Mouse (Mus musculus): Measurements from ENCODE around the gene Phc2.
A peak's percentile ranks its signal among the peaks of the same experiment; 100 is the strongest.

Gene Phc2

GRCm38 (mm10) chr4:128615761-128616160 is 38.7 kb upstream of the Phc2 start:
- Histone ChIP-seq H3K27me3 (ENCODE audit: insufficient read depth, low read length) (peaks cover 34% of the 10 kb centered on the region), H3K9me3 (ENCODE audit: low read length) (no peaks in the 10 kb centered on the region), H3K4me1 (replicated peaks; ENCODE audit: low read depth, low read length) (peaks cover 21% of the 10 kb centered on the region), H3K36me3 (ENCODE audit: insufficient read depth, low read length) (no peaks in the 10 kb centered on the region), H3K4me3 (replicated peaks; ENCODE audit: low read length) (no peak overlapping the region)
- no peak for TF ChIP-seq NANOG (IDR thresholded peaks at IDR 0.05; ENCODE audit: borderline replicate concordance, low read length)
- no peak for TF ChIP-seq CTCF (conservative IDR thresholded peaks at IDR 0.05; ENCODE audit: low read length)
- TF ChIP-seq POU5F1 (IDR thresholded peaks at IDR 0.05; ENCODE audit: borderline replicate concordance, low read length): no peak

- Histone ChIP-seq H3K4me3 (replicated peaks; ENCODE audit: low read length) (peak overlapping the region; percentile 58), H3K9me3 (ENCODE audit: low read length) (peaks cover 9% of the 10 kb centered on the region), H3K4me1 (replicated peaks; ENCODE audit: low read depth, low read length) (peaks cover 11% of the 10 kb centered on the region; the same call in 1 of the 2 replicates), H3K27me3 (ENCODE audit: insufficient read depth, low read length) (peaks cover 34% of the 10 kb centered on the region), H3K36me3 (ENCODE audit: insufficient read depth, low read length) (no peaks in the 10 kb centered on the region)
- TF ChIP-seq NANOG (IDR thresholded peaks at IDR 0.05; ENCODE audit: borderline replicate concordance, low read length) (no peak), CTCF (conservative IDR thresholded peaks at IDR 0.05; ENCODE audit: low read length) (no peak), POU5F1 (IDR thresholded peaks at IDR 0.05; ENCODE audit: borderline replicate concordance, low read length) (no peak)
Observed at GRCm38 (mm10) chr4:128617363-128618120, 37.0 kb upstream of the Phc2 start.

- no peak within 1 kb of the TSS for H3K4me3 ChIP-seq (replicated peaks; ENCODE audit: low read length)
- no peak for TF ChIP-seq POU5F1 (IDR thresholded peaks at IDR 0.05; ENCODE audit: borderline replicate concordance, low read length)
- no peak for TF ChIP-seq CTCF (conservative IDR thresholded peaks at IDR 0.05; ENCODE audit: low read length)
- TF ChIP-seq NANOG (IDR thresholded peaks at IDR 0.05; ENCODE audit: borderline replicate concordance, low read length): no peak
- peaks cover 34% of the 10 kb centered on the region for H3K27me3 ChIP-seq (ENCODE audit: insufficient read depth, low read length)
- peaks cover 11% of the 10 kb centered on the region; the same call in 1 of the 2 replicates for H3K4me1 ChIP-seq (replicated peaks; ENCODE audit: low read depth, low read length)
- H3K36me3 ChIP-seq (ENCODE audit: insufficient read depth, low read length): no peaks in the 10 kb centered on the region
- H3K9me3 ChIP-seq (ENCODE audit: low read length): peaks cover 17% of the 10 kb centered on the region
Observed at GRCm38 (mm10) chr4:128618246-128618911, 36.1 kb upstream of the Phc2 start, which contains the start of gene Tlr12. Gene Tlr12 (minus strand): TSS chr4:128618619.

- Histone ChIP-seq H3K36me3 (ENCODE audit: insufficient read depth, low read length) (no peaks in the 10 kb centered on the region), H3K4me3 (replicated peaks; ENCODE audit: low read length) (no peak overlapping the region), H3K9me3 (ENCODE audit: low read length) (peaks cover 23% of the 10 kb centered on the region), H3K4me1 (replicated peaks; ENCODE audit: low read depth, low read length) (peaks cover 11% of the 10 kb centered on the region; the same call in 1 of the 2 replicates), H3K27me3 (ENCODE audit: insufficient read depth, low read length) (peaks cover 34% of the 10 kb centered on the region)
- TF ChIP-seq NANOG (IDR thresholded peaks at IDR 0.05; ENCODE audit: borderline replicate concordance, low read length) (no peak), CTCF (conservative IDR thresholded peaks at IDR 0.05; ENCODE audit: low read length) (no peak), POU5F1 (IDR thresholded peaks at IDR 0.05; ENCODE audit: borderline replicate concordance, low read length) (no peak)
Observed at GRCm38 (mm10) chr4:128618963-128619362, 35.5 kb upstream of the Phc2 start.

GRCm38 (mm10) chr4:128620572-128620971 is 33.9 kb upstream of the Phc2 start:
- H3K27me3 ChIP-seq (ENCODE audit: insufficient read depth, low read length): peaks cover 29% of the 10 kb centered on the region
- H3K9me3 ChIP-seq (ENCODE audit: low read length): peaks cover 39% of the 10 kb centered on the region
- TF ChIP-seq NANOG (IDR thresholded peaks at IDR 0.05; ENCODE audit: borderline replicate concordance, low read length): no peak
- TF ChIP-seq POU5F1 (IDR thresholded peaks at IDR 0.05; ENCODE audit: borderline replicate concordance, low read length): no peak
- no peak for TF ChIP-seq CTCF (conservative IDR thresholded peaks at IDR 0.05; ENCODE audit: low read length)
- H3K4me3 ChIP-seq (replicated peaks; ENCODE audit: low read length): no peak overlapping the region
- peaks cover 11% of the 10 kb centered on the region; the same call in 1 of the 2 replicates for H3K4me1 ChIP-seq (replicated peaks; ENCODE audit: low read depth, low read length)
- no peaks in the 10 kb centered on the region for H3K36me3 ChIP-seq (ENCODE audit: insufficient read depth, low read length)

- Histone ChIP-seq H3K27me3 (ENCODE audit: insufficient read depth, low read length) (peaks cover 29% of the 10 kb centered on the region), H3K4me3 (replicated peaks; ENCODE audit: low read length) (no peak overlapping the region), H3K36me3 (ENCODE audit: insufficient read depth, low read length) (no peaks in the 10 kb centered on the region), H3K4me1 (replicated peaks; ENCODE audit: low read depth, low read length) (peaks cover 11% of the 10 kb centered on the region; the same call in 1 of the 2 replicates), H3K9me3 (ENCODE audit: low read length) (peaks cover 44% of the 10 kb centered on the region)
- TF ChIP-seq POU5F1 (IDR thresholded peaks at IDR 0.05; ENCODE audit: borderline replicate concordance, low read length) (no peak), CTCF (conservative IDR thresholded peaks at IDR 0.05; ENCODE audit: low read length) (no peak), NANOG (IDR thresholded peaks at IDR 0.05; ENCODE audit: borderline replicate concordance, low read length) (no peak)
Observed at GRCm38 (mm10) chr4:128621109-128621508, 33.4 kb upstream of the Phc2 start.

- Histone ChIP-seq H3K4me1 (replicated peaks; ENCODE audit: low read depth, low read length) (peaks cover 25% of the 10 kb centered on the region), H3K27me3 (ENCODE audit: insufficient read depth, low read length) (peaks cover 18% of the 10 kb centered on the region; the same call in 1 of the 2 replicates), H3K9me3 (ENCODE audit: low read length) (no peaks in the 10 kb centered on the region), H3K36me3 (ENCODE audit: insufficient read depth, low read length) (no peaks in the 10 kb centered on the region), H3K4me3 (replicated peaks; ENCODE audit: low read length) (no peak overlapping the region)
- TF ChIP-seq NANOG (IDR thresholded peaks at IDR 0.05; ENCODE audit: borderline replicate concordance, low read length) (no peak), POU5F1 (IDR thresholded peaks at IDR 0.05; ENCODE audit: borderline replicate concordance, low read length) (no peak), CTCF (conservative IDR thresholded peaks at IDR 0.05; ENCODE audit: low read length) (no peak)
Observed at GRCm38 (mm10) chr4:128635451-128635850, 19.1 kb upstream of the Phc2 start.

GRCm38 (mm10) chr4:128635894-128636585 is 18.5 kb upstream of the Phc2 start:
- Histone ChIP-seq H3K4me1 (replicated peaks; ENCODE audit: low read depth, low read length) (peaks cover 25% of the 10 kb centered on the region), H3K27me3 (ENCODE audit: insufficient read depth, low read length) (peaks cover 16% of the 10 kb centered on the region; the same call in 1 of the 2 replicates), H3K9me3 (ENCODE audit: low read length) (no peaks in the 10 kb centered on the region), H3K4me3 (replicated peaks; ENCODE audit: low read length) (no peak overlapping the region), H3K36me3 (ENCODE audit: insufficient read depth, low read length) (no peaks in the 10 kb centered on the region)
- TF ChIP-seq CTCF (conservative IDR thresholded peaks at IDR 0.05; ENCODE audit: low read length) (no peak), NANOG (IDR thresholded peaks at IDR 0.05; ENCODE audit: borderline replicate concordance, low read length) (no peak), POU5F1 (IDR thresholded peaks at IDR 0.05; ENCODE audit: borderline replicate concordance, low read length) (no peak)

Data from E14TG2a.4 (cell line).